Mouse (Mus musculus): ENCODE measurements at regions not wholly inside any gene's neighbourhood (a gene's known extent, or its start where the extent isn't known, plus 50 kb on each side); places are given as distances from the start of the nearest gene placed in this dataset.

GRCm38 (mm10) chr2:134126988-134127387 lies 427.2 kb downstream of the Hao1 start:
- no peak for DNase-seq (ENCODE audit: low spot score)

- DNase-seq (ENCODE audit: low spot score) = no peak
Measured at GRCm38 (mm10) chr2:134107286-134107685, 446.9 kb downstream of the Hao1 start.

- DNase-seq (ENCODE audit: low spot score) = no peak
Measured at GRCm38 (mm10) chr2:134088374-134088773, 465.8 kb downstream of the Hao1 start.

GRCm38 (mm10) chr2:134080148-134080547 lies 474.0 kb downstream of the Hao1 start:
- no peak for DNase-seq (ENCODE audit: low spot score)

- no peak for DNase-seq (ENCODE audit: low spot score)
Measured at GRCm38 (mm10) chr2:134077953-134078352, 476.2 kb downstream of the Hao1 start.

GRCm38 (mm10) chr2:134067910-134068335 lies 486.2 kb downstream of the Hao1 start:
- no peak for DNase-seq (ENCODE audit: low spot score)

GRCm38 (mm10) chr2:134067404-134067803 lies 486.8 kb downstream of the Hao1 start:
- DNase-seq (ENCODE audit: low spot score) = no peak

GRCm38 (mm10) chr2:134059916-134060618 lies 494.1 kb downstream of the Hao1 start:
- DNase-seq (ENCODE audit: low spot score) = no peak

GRCm38 (mm10) chr2:134036359-134036874 lies 484.5 kb downstream of the Bmp2 start:
- DNase-seq (ENCODE audit: low spot score) = no peak

GRCm38 (mm10) chr2:134029631-134030414 lies 477.9 kb downstream of the Bmp2 start:
- peak; percentile 33 for DNase-seq (ENCODE audit: low spot score)

GRCm38 (mm10) chr2:134029153-134029552 lies 477.2 kb downstream of the Bmp2 start:
- DNase-seq (ENCODE audit: low spot score) = no peak

GRCm38 (mm10) chr2:134017109-134017508 lies 465.1 kb downstream of the Bmp2 start:
- DNase-seq (ENCODE audit: low spot score) = peak; percentile 9

- DNase-seq (ENCODE audit: low spot score) = no peak
Measured at GRCm38 (mm10) chr2:134003146-134003545, 451.2 kb downstream of the Bmp2 start.

- no peak for DNase-seq (ENCODE audit: low spot score)
Measured at GRCm38 (mm10) chr2:133994742-133995141, 442.8 kb downstream of the Bmp2 start.

GRCm38 (mm10) chr2:133994337-133994736 lies 442.4 kb downstream of the Bmp2 start:
- DNase-seq (ENCODE audit: low spot score) = no peak

GRCm38 (mm10) chr2:133987671-133988070 lies 435.7 kb downstream of the Bmp2 start:
- DNase-seq (ENCODE audit: low spot score) = no peak
